Mouse (Mus musculus) R1 (cell line): ENCODE measurements around the gene 9530077C05Rik.
"Not testable (repeated sequence)": the region's sequence is repeated elsewhere in the genome, so short reads cannot be mapped to it uniquely, and the experiment has no call there.

ENCODE experiments used
- DNase-seq: peaks from one replicate; pipeline ENCODE4 v3.0.0-alpha.2; 2018; ENCODE audit warnings: low read depth, low spot score

Gene 9530077C05Rik

GRCm38 (mm10) chr9:22417547-22417946, 6.2 kb downstream of the 9530077C05Rik start:
- no peak for DNase-seq

- no peak for DNase-seq
Observed at GRCm38 (mm10) chr9:22419877-22420276, 8.6 kb downstream of the 9530077C05Rik start.

- DNase-seq: no peak
Observed at GRCm38 (mm10) chr9:22420491-22420890, 9.2 kb downstream of the 9530077C05Rik start.

- no peak for DNase-seq
Observed at GRCm38 (mm10) chr9:22422559-22422958, 11.2 kb downstream of the 9530077C05Rik start.

GRCm38 (mm10) chr9:22423507-22423906, 12.2 kb downstream of the 9530077C05Rik start:
- no peak for DNase-seq

- DNase-seq: no peak
Observed at GRCm38 (mm10) chr9:22424196-22424595, 12.9 kb downstream of the 9530077C05Rik start.

GRCm38 (mm10) chr9:22424719-22425118, 13.4 kb downstream of the 9530077C05Rik start:
- DNase-seq: no peak

- no peak for DNase-seq
Observed at GRCm38 (mm10) chr9:22428028-22428665, 16.8 kb downstream of the 9530077C05Rik start.

GRCm38 (mm10) chr9:22428666-22429410, 17.5 kb downstream of the 9530077C05Rik start:
- DNase-seq: no peak

GRCm38 (mm10) chr9:22429533-22430241, 18.4 kb downstream of the 9530077C05Rik start:
- no peak for DNase-seq

GRCm38 (mm10) chr9:22430315-22430840, 19.1 kb downstream of the 9530077C05Rik start:
- DNase-seq: peak; percentile 46

- peak; percentile 73 for DNase-seq
Observed at GRCm38 (mm10) chr9:22433221-22433620, 21.9 kb downstream of the 9530077C05Rik start.

- peak; percentile 54 for DNase-seq
Observed at GRCm38 (mm10) chr9:22434101-22434500, 22.8 kb downstream of the 9530077C05Rik start.

- DNase-seq: no peak
Observed at GRCm38 (mm10) chr9:22438826-22439225, 27.5 kb downstream of the 9530077C05Rik start.

GRCm38 (mm10) chr9:22443157-22443556, 31.8 kb downstream of the 9530077C05Rik start:
- no peak for DNase-seq

GRCm38 (mm10) chr9:22445123-22445522, 33.8 kb downstream of the 9530077C05Rik start:
- DNase-seq: no peak

GRCm38 (mm10) chr9:22447213-22447612, 35.9 kb downstream of the 9530077C05Rik start:
- DNase-seq: no peak

GRCm38 (mm10) chr9:22448420-22448819, 37.1 kb downstream of the 9530077C05Rik start:
- no peak for DNase-seq

GRCm38 (mm10) chr9:22449209-22449608, 37.9 kb downstream of the 9530077C05Rik start:
- DNase-seq: no peak

GRCm38 (mm10) chr9:22452697-22453096, 41.4 kb downstream of the 9530077C05Rik start:
- no peak for DNase-seq

GRCm38 (mm10) chr9:22453501-22453924, 42.2 kb downstream of the 9530077C05Rik start:
- DNase-seq: no peak

GRCm38 (mm10) chr9:22453990-22454389, 42.7 kb downstream of the 9530077C05Rik start, which contains the start of gene Gm17545:
TSS of gene Gm17545 (plus strand) at chr9:22454290.
- not testable (repeated sequence) for DNase-seq
